17 mouse cellular contexts compared by ENCODE assay signal in genomic region chr3:153626237-153626636, GRCm38 (mm10).
"Had no signal": no experiment of that assay in that cellular context is flagged by ENCODE, and none has a peak within 500 bp of the region (broad histone marks: within the 10 kb centered on the region; RNA-seq: fewer than 3 reads in every experiment).

No protein-coding gene starts in this region.

- H3K9me3 ChIP-seq: lung, embryonic 15.5 days; midbrain, embryonic 13.5 days; midbrain, embryonic 15.5 days; neural tube, embryonic 12.5 days; stomach, embryonic 15.5 days had no signal

- H3K4me3 ChIP-seq: lung, embryonic 15.5 days; megakaryocyte, embryonic 14.5 days; midbrain, embryonic 13.5 days; midbrain, embryonic 15.5 days; neural tube, embryonic 12.5 days; stomach, embryonic 15.5 days had no signal

- H3K27ac ChIP-seq: lung, embryonic 15.5 days; macrophage; midbrain, embryonic 13.5 days; midbrain, embryonic 15.5 days; neural tube, embryonic 12.5 days; stomach, embryonic 15.5 days; stomach, postnatal 0 days had no signal

- H3K36me3 ChIP-seq: lung, embryonic 15.5 days; midbrain, embryonic 13.5 days; midbrain, embryonic 15.5 days; neural tube, embryonic 12.5 days; stomach, embryonic 15.5 days had no signal

- H3K9ac ChIP-seq: lung, embryonic 15.5 days; midbrain, embryonic 13.5 days; midbrain, embryonic 15.5 days; neural tube, embryonic 12.5 days; stomach, embryonic 15.5 days had no signal

- H3K27me3 ChIP-seq: lung, embryonic 15.5 days; megakaryocyte, embryonic 14.5 days; midbrain, embryonic 13.5 days; midbrain, embryonic 15.5 days; neural tube, embryonic 12.5 days; stomach, embryonic 15.5 days had no signal

- DNase-seq: lung, adult 2 months; lung, postnatal 14 days; lung, postnatal 36 days; right cerebral cortex, postnatal 14 days; thymus, adult 2 months; thymus, postnatal 25 days; thymus, postnatal 4 days had no signal

- H3K4me1 ChIP-seq: lung, embryonic 15.5 days; megakaryocyte, embryonic 14.5 days; midbrain, embryonic 15.5 days; neural tube, embryonic 12.5 days; stomach, embryonic 15.5 days had no signal

- ATAC-seq: lung, postnatal 0 days; midbrain, embryonic 13.5 days; midbrain, embryonic 15.5 days had no signal

- H3K4me2 ChIP-seq: lung, embryonic 15.5 days; midbrain, embryonic 11.5 days; midbrain, embryonic 13.5 days; midbrain, embryonic 15.5 days; neural tube, embryonic 12.5 days; stomach, embryonic 15.5 days had no signal
